ENCODE assay signal across 15 mouse cellular contexts in genomic region chr9:55170655-55171412, GRCm38 (mm10). TPM values are rescaled to one million over a fixed set of nuclear protein-coding genes. Genes with fewer than 3 reads are reported as not detected.
DNase-seq lines count a peak whose midpoint lies in the region; ATAC-seq and TF ChIP-seq lines count a peak whose summit lies in the region.
"Had no signal": no experiment of that assay in that cellular context is flagged by ENCODE, and none has a peak within 500 bp of the region (broad histone marks: within the 10 kb centered on the region; RNA-seq: fewer than 3 reads in every experiment).

No protein-coding gene starts in this region.

- H3K4me3 ChIP-seq in liver, embryonic 12.5 days: no peak overlapping the region
- no peak overlapping the region for H3K4me3 ChIP-seq in bone marrow macrophage, adult 2 months (ENCODE audit: insufficient read depth, low read length)
- no peak overlapping the region for H3K4me3 ChIP-seq in liver, embryonic 16.5 days (ENCODE audit: low read depth, low read length)
- H3K4me3 ChIP-seq: limb, embryonic 13.5 days had no signal

- H3K36me3 ChIP-seq in liver, embryonic 12.5 days: peaks cover 28% of the 10 kb centered on the region
- H3K36me3 ChIP-seq in liver, embryonic 16.5 days (ENCODE audit: control insufficient read depth, insufficient read depth): no peaks in the 10 kb centered on the region

- H3K4me1 ChIP-seq in liver, embryonic 12.5 days: peaks cover 21% of the 10 kb centered on the region
- H3K4me1 ChIP-seq in bone marrow macrophage, adult 2 months (ENCODE audit: control insufficient read depth, insufficient read depth, low read length): peaks cover 43% of the 10 kb centered on the region
- peaks cover 6% of the 10 kb centered on the region; the same call in 1 of the 2 replicates for H3K4me1 ChIP-seq in liver, embryonic 16.5 days (ENCODE audit: control insufficient read depth, low read depth, low read length)
- H3K4me1 ChIP-seq: limb, embryonic 13.5 days had no signal

- DNase-seq in liver (no peak), MN1 (ENCODE audit: low spot score) (peak; percentile 68)
- DNase-seq in cerebellum, adult 9-11 months: no peak
- DNase-seq in ovary, postnatal 10 days (ENCODE audit: low spot score): no peak
- no peak for DNase-seq in left cerebral cortex, postnatal 10 days (ENCODE audit: extremely low spot score in 1 of 2, low spot score in 2 of 2)
- DNase-seq: cerebellum, postnatal 36 days; heart, postnatal 36 days; kidney, postnatal 10 days; right cerebral cortex, postnatal 14 days; thymus, postnatal 25 days had no signal

- no peak overlapping the region for H3K9ac ChIP-seq in liver, embryonic 12.5 days
- no peak overlapping the region for H3K9ac ChIP-seq in liver, embryonic 16.5 days (ENCODE audit: low read depth, low read length)
- H3K9ac ChIP-seq: limb, embryonic 13.5 days had no signal

- 43% methylated on average over 7 of the region's 7 CpGs for WGBS in liver, embryonic 12.5 days (ENCODE audit: insufficient replicate concordance)
- 36% methylated on average over 7 of the region's 7 CpGs for WGBS in liver, embryonic 16.5 days (ENCODE audit: insufficient replicate concordance)

- H3K27ac ChIP-seq in liver, embryonic 12.5 days: 0 out of 2 replicates have a peak overlapping the region, but pooled peaks have one; percentile 14
- H3K27ac ChIP-seq in bone marrow macrophage, adult 2 months (ENCODE audit: insufficient read depth, low read depth, low read length): peak overlapping the region; percentile 94
- H3K27ac ChIP-seq in liver, embryonic 16.5 days (ENCODE audit: low read length): no peak overlapping the region
- H3K27ac ChIP-seq: limb, embryonic 13.5 days had no signal

- ATAC-seq in liver, embryonic 12.5 days: peak; percentile 58; the same call in 1 of the 2 replicates
- peak; percentile 53 for ATAC-seq in liver, embryonic 16.5 days (ENCODE audit: low read depth)

- no peak overlapping the region for H3K4me2 ChIP-seq in liver, embryonic 12.5 days
- H3K4me2 ChIP-seq in liver, embryonic 16.5 days (ENCODE audit: low read depth, low read length): no peak overlapping the region
- H3K4me2 ChIP-seq: limb, embryonic 13.5 days had no signal

- TF ChIP-seq POLR2A in bone marrow macrophage, adult 2 months (IDR thresholded peaks at IDR 0.05; ENCODE audit: borderline replicate concordance, low read depth, low read length): no peak

- no peaks in the 10 kb centered on the region for H3K27me3 ChIP-seq in liver, embryonic 12.5 days (replicated peaks)
- no peaks in the 10 kb centered on the region for H3K27me3 ChIP-seq in liver, embryonic 16.5 days (ENCODE audit: control insufficient read depth, insufficient read depth, low read depth, low read length)
- H3K27me3 ChIP-seq: CH12.LX; limb, embryonic 13.5 days had no signal

- TF ChIP-seq CTCF in bone marrow macrophage, adult 2 months (IDR thresholded peaks at IDR 0.05; ENCODE audit: low read depth, low read length): no peak

- intact Hi-C loops in left cerebral cortex, postnatal 10 days (cut with DNase I): no loop called here

- no peaks in the 10 kb centered on the region for H3K9me3 ChIP-seq in liver, embryonic 12.5 days (replicated peaks)
- no peaks in the 10 kb centered on the region for H3K9me3 ChIP-seq in liver, embryonic 16.5 days (replicated peaks; ENCODE audit: control insufficient read depth, low read length)
- H3K9me3 ChIP-seq: limb, embryonic 13.5 days had no signal

RNA-seq across cellular contexts. Expression of gene Ube2q2, which starts 22.2 kb away (rescaled TPM):
- 24.9 and 26.9 TPM in 2 replicates for polyA plus RNA-seq in liver, embryonic 12.5 days (2016; fragmentation: Nextera tagmentation; extraction: Ambion mirVana)
- 54.6 and 56.9 TPM in 2 replicates for polyA plus RNA-seq in bone marrow macrophage, adult 2 months (2012; ENCODE audit: insufficient read depth, insufficient read length, missing spikeins)
- 5.0 and 6.0 TPM in 2 replicates for polyA plus RNA-seq in liver, embryonic 16.5 days (2015; fragmentation: Nextera tagmentation; extraction: Ambion mirVana)
- total RNA-seq in left cerebral cortex, postnatal 10 days (2021): 10 to 100 TPM; 45.5 to 47.8 TPM

RNA-seq across cellular contexts. Expression of gene Fbxo22, which starts 37.9 kb away (rescaled TPM):
- polyA plus RNA-seq in liver, embryonic 12.5 days (2016; fragmentation: Nextera tagmentation; extraction: Ambion mirVana): 33.0 and 36.3 TPM in 2 replicates
- polyA plus RNA-seq in bone marrow macrophage, adult 2 months (2012; ENCODE audit: insufficient read depth, insufficient read length, missing spikeins): 27.9 and 29.4 TPM in 2 replicates
- 18.7 and 20.5 TPM in 2 replicates for polyA plus RNA-seq in liver, embryonic 16.5 days (2015; fragmentation: Nextera tagmentation; extraction: Ambion mirVana)
- 10 to 100 TPM; 47.5 to 48.6 TPM for total RNA-seq in left cerebral cortex, postnatal 10 days (2021)
